ENCODE assay signal across 7 mouse cellular contexts in the genomic region with DNA sequence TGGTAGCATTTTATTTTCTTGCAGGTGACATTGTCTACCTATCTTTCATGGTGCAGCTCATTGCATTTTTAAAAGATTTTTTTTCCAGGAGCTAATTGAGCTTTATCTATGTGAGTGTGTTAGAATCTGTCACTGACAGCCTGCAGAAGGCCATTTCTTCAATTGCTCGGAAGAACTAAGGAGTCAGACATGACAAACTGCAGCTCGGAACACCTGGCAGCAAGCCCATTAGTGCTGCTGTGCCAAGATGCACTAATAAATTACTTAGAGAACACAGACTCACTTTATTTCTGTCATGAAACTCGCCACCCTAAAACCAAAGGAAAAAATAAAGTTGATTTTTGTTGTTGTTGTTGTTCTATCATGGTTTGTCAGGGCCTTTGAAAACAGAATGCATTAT.
DNase-seq lines count a peak whose midpoint lies in the region.

No protein-coding gene starts in this region.

- intact Hi-C loops in left cerebral cortex, postnatal 14 days (cut with DNase I), result no loop called here

- peak; percentile 6 to 19 for DNase-seq in left cerebral cortex, postnatal 14 days (ENCODE audit: low spot score in 2 of 2)
- DNase-seq in left cerebral cortex, adult 11 months (ENCODE audit: low spot score), result no peak
- peak; percentile 47 to 66 for DNase-seq in adrenal gland, adult 18-20 months (ENCODE audit: low spot score in 2 of 2)
- peak; percentile 12 for DNase-seq in brain, embryonic 18.5 days (ENCODE audit: low read depth, low spot score)
- peak; percentile 86 to 90 for DNase-seq in kidney, postnatal 4 days
- DNase-seq in urinary bladder, postnatal 4 days (ENCODE audit: low spot score in 2 of 2), result peak; percentile 61 to 77
- no peak for DNase-seq in natural killer cell, adult 2 months (ENCODE audit: low spot score in 2 of 2)

Comparison
In these comparisons a context has a peak if more than half of its experiments do, and no peak if none do; other contexts are left out.
1. DNase-seq: peak in left cerebral cortex, postnatal 14 days (2 of 2), adrenal gland, adult 18-20 months (2 of 2), brain, embryonic 18.5 days (single experiment), kidney, postnatal 4 days (2 of 2) and urinary bladder, postnatal 4 days (2 of 2); none in left cerebral cortex, adult 11 months (single experiment) and natural killer cell, adult 2 months (0 of 2).